Mouse (Mus musculus): ENCODE measurements at regions not wholly inside any gene's neighbourhood (a gene's known extent, or its start where the extent isn't known, plus 50 kb on each side); places are given as distances from the start of the nearest gene placed in this dataset.

DNA sequence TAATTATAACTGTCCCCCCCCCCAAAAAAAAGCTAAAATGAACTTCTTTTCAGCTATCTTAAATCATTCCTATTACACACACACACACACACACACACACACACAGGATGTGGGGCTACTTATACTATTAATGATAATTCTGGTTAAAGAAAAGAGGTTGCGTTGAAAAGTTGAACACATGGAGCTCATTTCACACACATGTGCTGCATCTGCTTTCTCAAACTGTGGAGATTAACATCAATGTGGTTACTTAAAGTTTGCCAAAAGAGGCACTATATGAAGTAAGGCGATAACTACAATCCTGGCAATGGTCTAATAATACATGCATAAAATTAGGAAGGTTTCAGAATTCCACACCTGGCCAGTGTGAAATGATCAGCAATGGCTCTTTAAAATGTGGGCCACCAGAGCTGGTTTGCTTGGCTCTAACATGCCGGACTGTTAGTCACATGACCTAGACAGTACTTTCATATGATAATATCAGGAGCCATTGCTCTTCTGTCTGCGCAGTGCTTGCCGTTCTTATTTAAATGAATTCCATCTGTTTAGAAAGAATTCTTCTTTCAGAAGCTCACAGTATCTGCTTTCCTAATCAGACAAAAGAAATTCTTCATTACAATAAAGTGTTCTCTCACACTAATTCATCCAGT is 598.4 kb upstream of the Fam92a start:
- no peak for TF ChIP-seq POLR2A (IDR thresholded peaks at IDR 0.05; ENCODE audit: insufficient read length, low read depth)
- TF ChIP-seq CEBPB (IDR thresholded peaks at IDR 0.05; ENCODE audit: insufficient read depth, poor library complexity, severe bottlenecking): no peak
- Histone ChIP-seq H3K4me2 (ENCODE audit: low read depth) (no peak overlapping the region), H3K27me3 (ENCODE audit: control insufficient read depth, insufficient read depth, insufficient read length) (no peaks in the 10 kb centered on the region), H3K79me2 (ENCODE audit: control insufficient read depth, insufficient read depth) (no peaks in the 10 kb centered on the region), H3K36me3 (ENCODE audit: control insufficient read depth, insufficient read depth) (no peaks in the 10 kb centered on the region), H3ac (ENCODE audit: control insufficient read depth, insufficient read length) (no peak overlapping the region), H3K4me3 (no peak overlapping the region)

DNA sequence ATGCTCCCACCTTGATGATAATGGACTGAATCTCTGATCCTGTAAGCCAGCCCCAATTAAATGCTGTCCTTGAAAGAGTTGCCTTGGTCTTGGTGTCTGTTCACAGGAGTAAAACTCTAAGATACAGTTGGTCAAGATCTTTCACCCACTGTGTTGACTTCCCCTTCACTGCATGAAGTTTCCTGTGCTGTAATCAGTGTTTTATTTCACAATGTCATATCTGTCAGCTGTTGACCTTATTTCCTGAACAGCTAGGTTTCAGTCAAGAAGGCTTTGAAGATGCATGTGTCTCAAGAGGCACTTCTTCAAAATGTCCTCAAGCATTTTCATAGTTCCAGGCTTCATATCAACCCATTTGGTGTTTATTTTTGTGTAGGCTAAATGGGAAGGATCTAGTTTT is 597.3 kb upstream of the Fam92a start:
- Histone ChIP-seq H3K36me3 (ENCODE audit: control insufficient read depth, insufficient read depth) (no peaks in the 10 kb centered on the region), H3K4me3 (no peak overlapping the region), H3K27me3 (ENCODE audit: control insufficient read depth, insufficient read depth, insufficient read length) (no peaks in the 10 kb centered on the region), H3K4me2 (ENCODE audit: low read depth) (no peak overlapping the region), H3ac (ENCODE audit: control insufficient read depth, insufficient read length) (no peak overlapping the region), H3K79me2 (ENCODE audit: control insufficient read depth, insufficient read depth) (no peaks in the 10 kb centered on the region)
- TF ChIP-seq TCF3 (IDR thresholded peaks at IDR 0.05; ENCODE audit: insufficient read length, low read depth) (no peak), REST (IDR thresholded peaks at IDR 0.05; ENCODE audit: insufficient read depth, insufficient read length) (no peak), CEBPB (IDR thresholded peaks at IDR 0.05; ENCODE audit: insufficient read depth, poor library complexity, severe bottlenecking) (no peak), E2F4 (IDR thresholded peaks at IDR 0.05; ENCODE audit: insufficient read depth) (no peak), TCF12 (IDR thresholded peaks at IDR 0.05; ENCODE audit: insufficient read depth, poor library complexity, severe bottlenecking) (no peak), MYOD1 (IDR thresholded peaks at IDR 0.05; ENCODE audit: control insufficient read depth in 1 of 3, insufficient read length in 2 of 3, low read depth in 2 of 3) (no peak), USF1 (IDR thresholded peaks at IDR 0.05; ENCODE audit: low read depth) (no peak), POLR2A (IDR thresholded peaks at IDR 0.05; ENCODE audit: insufficient read length, low read depth) (no peak), MYOG (IDR thresholded peaks at IDR 0.05; ENCODE audit: control insufficient read depth in 1 of 3, insufficient read depth in 1 of 3, insufficient read length in 2 of 3, low read depth in 2 of 3) (no peak)

DNA sequence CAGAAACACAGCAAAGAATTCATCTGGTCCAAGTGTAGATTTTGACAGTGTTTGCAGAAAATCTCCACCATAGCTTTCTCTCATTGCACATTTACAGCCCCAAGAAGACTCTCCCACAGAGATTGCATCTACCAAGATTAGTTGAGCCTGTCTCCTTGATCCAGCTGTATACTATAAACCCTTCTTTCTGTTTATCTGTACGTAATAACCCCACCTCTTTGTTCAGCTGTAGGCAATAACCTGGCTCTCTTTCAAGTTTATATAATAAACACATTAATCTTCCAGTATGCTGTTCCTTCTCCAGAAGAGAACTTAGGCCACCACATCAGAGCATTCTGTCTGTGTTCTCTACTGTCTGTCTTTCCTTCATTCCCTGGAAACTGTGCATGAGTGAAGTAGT is 594.9 kb upstream of the Fam92a start:
- no peak for TF ChIP-seq CEBPB (IDR thresholded peaks at IDR 0.05; ENCODE audit: insufficient read depth, poor library complexity, severe bottlenecking)
- TF ChIP-seq POLR2AphosphoS2 (IDR thresholded peaks at IDR 0.05; ENCODE audit: insufficient read length, low read depth): no peak
- no peak for TF ChIP-seq USF1 (IDR thresholded peaks at IDR 0.05; ENCODE audit: low read depth)
- no peak for TF ChIP-seq E2F4 (IDR thresholded peaks at IDR 0.05; ENCODE audit: insufficient read depth)
- TF ChIP-seq TCF3 (IDR thresholded peaks at IDR 0.05; ENCODE audit: insufficient read length, low read depth): no peak
- TF ChIP-seq TCF12 (IDR thresholded peaks at IDR 0.05; ENCODE audit: insufficient read depth, poor library complexity, severe bottlenecking): no peak
- no peak for TF ChIP-seq MYOD1 (IDR thresholded peaks at IDR 0.05; ENCODE audit: control insufficient read depth in 1 of 3, insufficient read length in 2 of 3, low read depth in 2 of 3)
- no peak for TF ChIP-seq MYOG (IDR thresholded peaks at IDR 0.05; ENCODE audit: control insufficient read depth in 1 of 3, insufficient read depth in 1 of 3, insufficient read length in 2 of 3, low read depth in 2 of 3)
- TF ChIP-seq MAX (IDR thresholded peaks at IDR 0.05; ENCODE audit: low read depth): no peak
- Histone ChIP-seq H3ac (ENCODE audit: control insufficient read depth, insufficient read length) (no peak overlapping the region), H3K4me3 (no peak overlapping the region), H3K79me2 (ENCODE audit: control insufficient read depth, insufficient read depth) (no peaks in the 10 kb centered on the region), H3K4me2 (ENCODE audit: low read depth) (no peak overlapping the region), H3K36me3 (ENCODE audit: control insufficient read depth, insufficient read depth) (no peaks in the 10 kb centered on the region), H3K27me3 (ENCODE audit: control insufficient read depth, insufficient read depth, insufficient read length) (no peaks in the 10 kb centered on the region)

DNA sequence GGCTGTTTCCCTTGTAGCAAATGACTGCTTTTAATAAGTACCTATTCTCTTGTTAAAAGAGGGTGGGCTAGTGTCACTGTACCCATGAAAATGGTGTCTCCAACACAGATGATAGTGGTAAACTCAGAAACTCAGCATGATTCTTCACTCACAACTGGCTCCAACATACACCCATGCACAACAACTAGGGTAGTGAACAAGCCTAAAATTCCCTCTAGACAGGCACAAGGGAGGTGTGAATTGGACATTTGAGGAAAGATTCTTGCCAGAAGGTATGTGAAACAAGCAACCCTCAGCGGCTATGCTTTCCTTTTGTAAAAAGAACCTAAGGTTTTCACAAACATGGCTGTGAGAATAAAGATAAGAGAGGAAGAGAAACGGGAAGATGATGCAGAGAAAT is 579.0 kb upstream of the Fam92a start:
- Histone ChIP-seq H3K36me3 (ENCODE audit: control insufficient read depth, insufficient read depth) (no peaks in the 10 kb centered on the region), H3ac (ENCODE audit: control insufficient read depth, insufficient read length) (no peak overlapping the region), H3K27me3 (ENCODE audit: control insufficient read depth, insufficient read depth, insufficient read length) (no peaks in the 10 kb centered on the region), H3K4me2 (ENCODE audit: low read depth) (no peak overlapping the region), H3K79me2 (ENCODE audit: control insufficient read depth, insufficient read depth) (no peaks in the 10 kb centered on the region), H3K4me3 (no peak overlapping the region)
- TF ChIP-seq E2F4 (IDR thresholded peaks at IDR 0.05; ENCODE audit: insufficient read depth): no peak
- no peak for TF ChIP-seq CEBPB (IDR thresholded peaks at IDR 0.05; ENCODE audit: insufficient read depth, poor library complexity, severe bottlenecking)
- no peak for TF ChIP-seq SRF (IDR thresholded peaks at IDR 0.05; ENCODE audit: control insufficient read depth, insufficient read length, low read depth)
- TF ChIP-seq TCF3 (IDR thresholded peaks at IDR 0.05; ENCODE audit: insufficient read length, low read depth): no peak
- no peak for TF ChIP-seq TCF12 (IDR thresholded peaks at IDR 0.05; ENCODE audit: insufficient read depth, poor library complexity, severe bottlenecking)
- no peak for TF ChIP-seq POLR2AphosphoS2 (IDR thresholded peaks at IDR 0.05; ENCODE audit: insufficient read length, low read depth)
- no peak for TF ChIP-seq MYOG (IDR thresholded peaks at IDR 0.05; ENCODE audit: control insufficient read depth in 1 of 3, insufficient read depth in 1 of 3, insufficient read length in 2 of 3, low read depth in 2 of 3)

DNA sequence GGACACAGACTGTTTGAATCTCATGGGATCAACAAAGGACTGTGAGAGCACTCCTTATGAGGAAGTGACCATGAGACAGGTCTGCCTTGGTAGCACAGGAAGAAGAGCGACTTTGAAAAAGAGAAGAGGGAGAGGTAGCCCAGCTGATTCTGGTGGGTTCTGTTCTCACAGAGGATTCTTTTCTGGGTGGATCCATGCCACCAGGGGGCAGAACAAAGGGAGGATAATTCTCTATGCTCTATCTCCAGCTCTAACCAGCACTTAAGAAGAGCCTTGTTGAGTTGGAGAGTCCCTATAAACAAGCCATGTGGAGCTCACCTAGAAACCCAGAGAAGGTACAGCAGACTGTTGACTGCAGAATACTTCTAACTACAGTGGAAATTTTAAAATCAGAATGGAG is 578.1 kb upstream of the Fam92a start:
- H3K36me3 ChIP-seq (ENCODE audit: control insufficient read depth, insufficient read depth): no peaks in the 10 kb centered on the region
- TF ChIP-seq TCF12 (IDR thresholded peaks at IDR 0.05; ENCODE audit: insufficient read depth, poor library complexity, severe bottlenecking): no peak
- TF ChIP-seq SRF (IDR thresholded peaks at IDR 0.05; ENCODE audit: control insufficient read depth, insufficient read length, low read depth): no peak
- no peak for TF ChIP-seq USF1 (IDR thresholded peaks at IDR 0.05; ENCODE audit: low read depth)
- TF ChIP-seq E2F4 (IDR thresholded peaks at IDR 0.05; ENCODE audit: insufficient read depth): no peak
- TF ChIP-seq MYOD1 (IDR thresholded peaks at IDR 0.05; ENCODE audit: control insufficient read depth in 1 of 3, insufficient read length in 2 of 3, low read depth in 2 of 3): no peak
- no peak for TF ChIP-seq REST (IDR thresholded peaks at IDR 0.05; ENCODE audit: insufficient read depth, insufficient read length)
- no peak for TF ChIP-seq POLR2A (IDR thresholded peaks at IDR 0.05; ENCODE audit: insufficient read length, low read depth)
- no peak for TF ChIP-seq MYOG (IDR thresholded peaks at IDR 0.05; ENCODE audit: control insufficient read depth in 1 of 3, insufficient read depth in 1 of 3, insufficient read length in 2 of 3, low read depth in 2 of 3)
- TF ChIP-seq CEBPB (IDR thresholded peaks at IDR 0.05; ENCODE audit: insufficient read depth, poor library complexity, severe bottlenecking): no peak
- TF ChIP-seq TCF3 (IDR thresholded peaks at IDR 0.05; ENCODE audit: insufficient read length, low read depth): no peak
- no peak for TF ChIP-seq MAX (IDR thresholded peaks at IDR 0.05; ENCODE audit: low read depth)
- no peak for TF ChIP-seq POLR2AphosphoS2 (IDR thresholded peaks at IDR 0.05; ENCODE audit: insufficient read length, low read depth)
- H3K79me2 ChIP-seq (ENCODE audit: control insufficient read depth, insufficient read depth): no peaks in the 10 kb centered on the region
- H3K27me3 ChIP-seq (ENCODE audit: control insufficient read depth, insufficient read depth, insufficient read length): no peaks in the 10 kb centered on the region
- no peak overlapping the region for H3K4me3 ChIP-seq
- H3K4me2 ChIP-seq (ENCODE audit: low read depth): no peak overlapping the region
- no peak overlapping the region for H3ac ChIP-seq (ENCODE audit: control insufficient read depth, insufficient read length)
